Mouse (Mus musculus) C2C12 (cell line): ENCODE measurements around the gene Gprin1. TPM values are rescaled to one million over a fixed set of nuclear protein-coding genes. Genes with fewer than 3 reads are reported as not detected.

ENCODE experiments used
- H3K27me3 ChIP-seq: one replicate; pipeline ENCODE4 v1.6.1; 2011; ENCODE audit not compliant: control insufficient read depth, insufficient read depth, insufficient read length
- H3K36me3 ChIP-seq: one replicate; pipeline ENCODE4 v1.6.1; 2011; ENCODE audit not compliant: control insufficient read depth, insufficient read depth
- H3K4me3 ChIP-seq: one replicate; pipeline ENCODE4 v1.5.1; 2011; ENCODE audit warnings: mild to moderate bottlenecking, control low read depth; ENCODE audit not compliant: poor library complexity, insufficient read depth, severe bottlenecking
- H3K79me2 ChIP-seq: one replicate; pipeline ENCODE4 v1.6.1; 2011; ENCODE audit not compliant: control insufficient read depth, insufficient read depth
- H3K79me3 ChIP-seq: one replicate; pipeline ENCODE4 v1.6.1; 2011; ENCODE audit warnings: low read depth, control low read depth
- H3ac ChIP-seq: one replicate; pipeline ENCODE3; 2011; ENCODE audit warnings: low read depth; ENCODE audit not compliant: control insufficient read depth, insufficient read length
- CEBPB ChIP-seq: IDR thresholded peaks from one replicate; pipeline ENCODE4 v1.6.1; 2011; ENCODE audit warnings: low read depth, mild to moderate bottlenecking, control low read depth, moderate library complexity
- CTCF ChIP-seq: IDR thresholded peaks from one replicate; pipeline ENCODE4 v1.5.1; 2011; ENCODE audit not compliant: control insufficient read depth, insufficient read depth, insufficient read length
- FOSL1 ChIP-seq: IDR thresholded peaks from one replicate; pipeline ENCODE4 v1.8.0; 2011; ENCODE audit warnings: mild to moderate bottlenecking, low read length; ENCODE audit not compliant: poor library complexity, insufficient read depth, severe bottlenecking
- MAX ChIP-seq: IDR thresholded peaks from one replicate; pipeline ENCODE4 v1.6.1; 2011; ENCODE audit warnings: mild to moderate bottlenecking, control low read depth
- MYOD1 ChIP-seq: IDR thresholded peaks from one replicate; pipeline ENCODE4 v1.6.1; 2011; ENCODE audit warnings: low read depth; ENCODE audit not compliant: control insufficient read depth, insufficient read length
- MYOG ChIP-seq: IDR thresholded peaks from one replicate; pipeline ENCODE4 v1.6.1; 2011; ENCODE audit not compliant: control insufficient read depth, insufficient read length; ENCODE audit errors: extremely low read depth
- USF1 ChIP-seq: IDR thresholded peaks from one replicate; pipeline ENCODE4 v1.6.1; 2011; ENCODE audit warnings: low read depth, mild to moderate bottlenecking, control low read depth, moderate library complexity
- polyA plus RNA-seq: library from polyadenylated mRNA; unstranded; fragments of >200 nt; fragmentation: generic; extraction: Trizol; gene quantifications from one replicate; pipeline ENCODE4 v1.2.1, GENCODE M21; 2012; ENCODE audit warnings: missing spikeins

Gene Gprin1
- polyA plus RNA-seq, 1 experiment, result 0.20 TPM

DNA sequence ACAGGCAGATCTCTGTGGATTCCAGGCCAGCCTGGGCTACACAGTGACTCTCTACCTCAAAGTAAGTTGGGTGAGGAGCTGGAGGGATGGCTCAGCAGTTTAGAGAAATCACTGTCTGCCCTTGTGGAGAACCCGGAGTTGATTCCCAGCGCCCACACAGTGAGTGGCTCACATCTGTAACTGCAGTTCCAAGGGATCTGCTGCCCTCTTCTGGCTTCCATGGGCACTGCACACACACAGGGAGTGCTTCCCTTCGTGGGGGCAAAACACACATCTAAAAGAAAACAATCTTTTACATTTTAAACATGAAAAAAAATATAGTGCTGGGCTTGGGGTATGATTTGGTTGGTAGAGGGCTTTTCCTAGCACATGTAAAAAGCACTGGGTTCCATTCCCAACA is 26.5 kb downstream of the Gprin1 start:
- no peaks in the 10 kb centered on the region for H3K36me3 ChIP-seq
- peaks cover 49% of the 10 kb centered on the region for H3K27me3 ChIP-seq
- H3ac ChIP-seq, result no peak overlapping the region
- TF ChIP-seq MYOG (no peak), USF1 (no peak), FOSL1 (no peak), CTCF (no peak), MYOD1 (no peak), CEBPB (no peak)
- H3K79me3 ChIP-seq, result no peaks in the 10 kb centered on the region
- H3K4me3 ChIP-seq, result no peak overlapping the region
- no peaks in the 10 kb centered on the region for H3K79me2 ChIP-seq

DNA sequence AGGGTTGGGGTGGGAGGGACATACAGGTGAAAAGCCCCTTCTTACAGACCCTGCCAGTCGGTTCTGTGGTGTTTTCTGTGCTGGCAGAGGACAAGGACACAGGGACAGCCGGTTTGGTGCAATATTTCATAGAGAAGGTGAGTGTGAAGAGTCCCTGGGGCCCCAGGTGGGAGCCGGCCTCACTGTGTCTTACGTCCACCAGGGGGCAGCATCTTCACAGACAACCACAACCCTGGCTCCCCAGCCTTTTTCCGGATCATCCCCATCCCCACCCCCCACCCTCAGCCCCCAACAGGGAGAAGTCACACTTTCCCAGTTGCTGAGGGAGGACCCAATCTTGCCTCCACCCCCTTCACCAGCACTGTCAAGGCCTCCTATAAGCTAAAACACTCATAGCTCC is 32.8 kb downstream of the Gprin1 start:
- no peaks in the 10 kb centered on the region for H3K79me3 ChIP-seq
- no peak overlapping the region for H3ac ChIP-seq
- TF ChIP-seq MYOD1 (no peak), FOSL1 (no peak), CTCF (peak; percentile 55), MAX (no peak)
- H3K36me3 ChIP-seq, result no peaks in the 10 kb centered on the region
- H3K27me3 ChIP-seq, result peaks cover 43% of the 10 kb centered on the region
- H3K79me2 ChIP-seq, result no peaks in the 10 kb centered on the region
- H3K4me3 ChIP-seq, result no peak overlapping the region

DNA sequence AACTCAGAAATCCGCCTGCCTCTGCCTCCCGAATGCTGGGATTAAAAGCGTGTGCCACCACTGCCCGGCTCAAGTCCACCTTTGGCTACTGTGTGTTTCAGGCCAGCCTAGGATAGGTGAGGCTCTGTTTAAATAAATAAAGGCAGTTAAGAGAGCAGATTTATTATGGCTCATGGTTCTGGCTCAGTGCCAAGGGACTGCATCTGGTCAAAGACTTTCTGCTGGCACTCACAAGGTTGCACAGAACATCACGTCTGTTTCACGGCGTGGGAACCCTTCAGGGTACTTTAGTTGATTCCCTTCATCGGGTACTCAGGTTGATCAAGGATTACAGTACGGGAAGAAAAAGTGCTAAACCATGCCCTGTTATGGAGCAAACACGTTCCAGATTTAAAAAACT is 34.7 kb downstream of the Gprin1 start:
- Histone ChIP-seq H3K4me3 (no peak overlapping the region), H3ac (no peak overlapping the region), H3K79me2 (no peaks in the 10 kb centered on the region), H3K79me3 (no peaks in the 10 kb centered on the region), H3K27me3 (peaks cover 38% of the 10 kb centered on the region), H3K36me3 (no peaks in the 10 kb centered on the region)
- no peak for TF ChIP-seq CEBPB
- no peak for TF ChIP-seq MAX
- no peak for TF ChIP-seq MYOD1
- no peak for TF ChIP-seq FOSL1
- no peak for TF ChIP-seq MYOG
- TF ChIP-seq CTCF, result no peak
- no peak for TF ChIP-seq USF1

DNA sequence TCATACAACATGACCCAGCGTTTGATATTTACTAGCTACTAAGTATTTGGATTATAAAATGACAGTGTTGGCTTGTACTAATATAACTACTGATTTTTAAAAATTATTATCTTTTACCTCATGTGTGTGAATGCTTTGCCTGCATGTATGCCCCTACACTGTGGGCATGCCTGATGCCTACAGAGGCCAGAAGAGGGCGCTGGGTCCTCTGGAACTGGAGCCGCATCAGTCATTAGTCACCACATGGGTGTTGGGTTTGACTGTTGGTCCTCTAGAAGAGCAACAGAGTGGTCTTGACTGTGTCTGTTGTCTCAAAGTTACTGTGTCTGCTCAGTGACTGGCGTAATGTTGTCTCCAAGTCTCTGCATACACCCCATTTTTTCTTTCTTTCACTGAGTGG is 35.3 kb downstream of the Gprin1 start:
- H3K79me3 ChIP-seq, result no peaks in the 10 kb centered on the region
- no peaks in the 10 kb centered on the region for H3K36me3 ChIP-seq
- H3K79me2 ChIP-seq, result no peaks in the 10 kb centered on the region
- TF ChIP-seq CTCF (no peak), MYOG (no peak), MAX (no peak), FOSL1 (no peak), MYOD1 (no peak), CEBPB (no peak), USF1 (no peak)
- H3ac ChIP-seq, result no peak overlapping the region
- H3K4me3 ChIP-seq, result no peak overlapping the region
- H3K27me3 ChIP-seq, result peaks cover 33% of the 10 kb centered on the region

DNA sequence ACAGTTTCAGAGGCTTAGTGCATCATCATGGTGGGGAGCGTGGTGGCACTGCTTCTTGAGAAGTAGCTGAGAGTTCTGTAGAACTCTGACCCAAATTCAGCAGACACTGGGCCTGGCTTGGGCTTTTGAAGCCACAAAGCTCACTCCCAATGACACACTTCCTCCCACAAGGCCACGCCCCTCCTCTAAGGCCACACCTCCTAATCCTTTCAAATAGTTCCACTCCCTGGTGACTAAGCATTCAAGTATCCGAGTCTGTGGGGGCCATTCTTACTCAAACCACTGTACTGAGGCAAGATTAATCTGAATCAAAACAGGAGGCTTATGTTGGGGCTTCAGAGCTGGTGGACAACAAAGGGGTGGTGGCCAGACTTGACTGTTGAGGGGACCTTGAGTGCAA is 38.8 kb downstream of the Gprin1 start:
- TF ChIP-seq USF1 (no peak), MYOD1 (no peak), MAX (no peak), FOSL1 (no peak), CTCF (no peak), MYOG (no peak), CEBPB (no peak)
- H3K4me3 ChIP-seq, result no peak overlapping the region
- no peaks in the 10 kb centered on the region for H3K36me3 ChIP-seq
- peaks cover 22% of the 10 kb centered on the region for H3K27me3 ChIP-seq
- no peak overlapping the region for H3ac ChIP-seq
- no peaks in the 10 kb centered on the region for H3K79me3 ChIP-seq
- no peaks in the 10 kb centered on the region for H3K79me2 ChIP-seq

DNA sequence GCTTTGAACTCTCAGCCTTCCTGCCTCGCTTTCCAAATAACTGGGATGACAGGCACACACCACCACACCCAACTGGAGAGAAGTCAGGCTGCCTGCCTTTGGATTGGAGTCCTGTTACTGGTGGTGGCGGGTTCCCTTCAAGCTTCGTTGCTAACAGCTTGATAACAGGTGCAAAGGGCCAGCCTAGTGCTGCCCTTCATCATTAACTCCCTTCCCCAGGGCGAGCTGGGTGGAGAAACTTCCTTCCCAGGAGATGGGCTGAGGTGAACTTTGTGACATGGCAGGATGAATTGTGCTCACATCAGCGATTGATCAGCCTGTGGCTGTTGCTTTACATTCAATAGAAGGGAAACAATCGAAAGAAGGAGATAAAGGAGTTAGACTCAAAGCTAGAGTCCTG is 44.8 kb downstream of the Gprin1 start:
- TF ChIP-seq CTCF (no peak), MYOG (no peak), MYOD1 (no peak), USF1 (no peak), FOSL1 (no peak), MAX (no peak), CEBPB (no peak)
- H3K27me3 ChIP-seq, result peaks cover 61% of the 10 kb centered on the region
- no peak overlapping the region for H3ac ChIP-seq
- no peaks in the 10 kb centered on the region for H3K79me3 ChIP-seq
- no peaks in the 10 kb centered on the region for H3K79me2 ChIP-seq
- H3K36me3 ChIP-seq, result no peaks in the 10 kb centered on the region
- H3K4me3 ChIP-seq, result no peak overlapping the region
